Comparison of ENCODE assay signal across 8 mouse cellular contexts in genomic region chr16:95991122-95991900, GRCm38 (mm10). TPM values are rescaled to one million over a fixed set of nuclear protein-coding genes. Genes with fewer than 3 reads are reported as not detected.
DNase-seq lines count a peak whose midpoint lies in the region; ATAC-seq and TF ChIP-seq lines count a peak whose summit lies in the region.

No protein-coding gene starts in this region.

- 8% methylated on average over 10 of the region's 10 CpGs for WGBS in forebrain, embryonic 11.5 days
- WGBS in neural tube, embryonic 15.5 days = 10% methylated on average over 10 of the region's 10 CpGs

- no peak for TF ChIP-seq POLR2A in ES-Bruce4 (IDR thresholded peaks at IDR 0.05; ENCODE audit: insufficient read depth, low read length)

- no peak for ATAC-seq in forebrain, embryonic 11.5 days (replicated peaks; ENCODE audit: low FRiP score)
- no peak for ATAC-seq in neural tube, embryonic 15.5 days (ENCODE audit: low FRiP score)

- H3K9ac ChIP-seq in ES-Bruce4 (ENCODE audit: low read depth, poor library complexity, severe bottlenecking) = peak overlapping the region; percentile 79
- H3K9ac ChIP-seq in forebrain, embryonic 11.5 days (ENCODE audit: low read length) = peak overlapping the region; percentile 78
- H3K9ac ChIP-seq in neural tube, embryonic 15.5 days (replicated peaks) = peak overlapping the region; percentile 64

- H3K4me3 ChIP-seq in ES-Bruce4 (ENCODE audit: low read depth, low read length) = peak overlapping the region; percentile 91
- peak overlapping the region; percentile 80 for H3K4me3 ChIP-seq in forebrain, embryonic 11.5 days (ENCODE audit: low read depth, low read length)
- H3K4me3 ChIP-seq in neural tube, embryonic 15.5 days (replicated peaks) = peak overlapping the region; percentile 89

- peaks cover 14% of the 10 kb centered on the region for H3K36me3 ChIP-seq in ES-Bruce4 (ENCODE audit: control insufficient read depth, insufficient read depth, low read length, poor library complexity, severe bottlenecking)
- H3K36me3 ChIP-seq in forebrain, embryonic 11.5 days (ENCODE audit: control insufficient read depth, insufficient read depth, low read length) = no peaks in the 10 kb centered on the region; the same call in 1 of the 2 replicates
- peaks cover 29% of the 10 kb centered on the region for H3K36me3 ChIP-seq in neural tube, embryonic 15.5 days

- H3K4me1 ChIP-seq in ES-Bruce4 (ENCODE audit: control insufficient read depth, insufficient read depth, low read length) = no peaks in the 10 kb centered on the region
- peaks cover 8% of the 10 kb centered on the region; the same call in 1 of the 2 replicates for H3K4me1 ChIP-seq in forebrain, embryonic 11.5 days (replicated peaks; ENCODE audit: control insufficient read depth, insufficient read depth, low read length)
- peaks cover 13% of the 10 kb centered on the region for H3K4me1 ChIP-seq in neural tube, embryonic 15.5 days

- TF ChIP-seq EP300 in ES-Bruce4 (IDR thresholded peaks at IDR 0.05; ENCODE audit: insufficient read depth, low read depth, low read length) = no peak

- TF ChIP-seq CTCF in ES-Bruce4 (IDR thresholded peaks at IDR 0.05; ENCODE audit: low read depth, low read length) = no peak

- H3K4me2 ChIP-seq in forebrain, embryonic 11.5 days (ENCODE audit: low read depth, low read length, severe bottlenecking) = peak overlapping the region; percentile 80
- H3K4me2 ChIP-seq in neural tube, embryonic 15.5 days = peak overlapping the region; percentile 72

- H3K9me3 ChIP-seq in ES-Bruce4 (replicated peaks; ENCODE audit: control insufficient read depth, insufficient read depth, low read length, poor library complexity, severe bottlenecking) = no peaks in the 10 kb centered on the region
- H3K9me3 ChIP-seq in forebrain, embryonic 11.5 days (ENCODE audit: control insufficient read depth, low read length) = no peaks in the 10 kb centered on the region
- H3K9me3 ChIP-seq in neural tube, embryonic 15.5 days (replicated peaks) = no peaks in the 10 kb centered on the region

- H3K27me3 ChIP-seq in ES-Bruce4 (ENCODE audit: control insufficient read depth, insufficient read depth, low read length, poor library complexity, severe bottlenecking) = no peaks in the 10 kb centered on the region
- no peaks in the 10 kb centered on the region for H3K27me3 ChIP-seq in forebrain, embryonic 11.5 days (ENCODE audit: control insufficient read depth, insufficient read depth, low read length)
- H3K27me3 ChIP-seq in neural tube, embryonic 15.5 days (replicated peaks) = no peaks in the 10 kb centered on the region

- peak; percentile 20 to 22 for DNase-seq in cerebellum, postnatal 14 days
- no peak for DNase-seq in cerebellum, adult 11-12 months
- no peak for DNase-seq in forebrain, embryonic 11.5 days (ENCODE audit: low spot score)
- DNase-seq in kidney, postnatal 14 days = peak; percentile 19
- DNase-seq in layer of hippocampus, postnatal 10 days (ENCODE audit: low spot score in 2 of 2) = no peak
- no peak for DNase-seq in ovary, postnatal 14 days (ENCODE audit: low spot score)

- H3K27ac ChIP-seq in ES-Bruce4 (ENCODE audit: insufficient read depth, low read length) = no peak overlapping the region
- H3K27ac ChIP-seq in forebrain, embryonic 11.5 days (ENCODE audit: low read depth, low read length) = peak overlapping the region; percentile 42; the same call in 1 of the 2 replicates
- peak overlapping the region; percentile 87 for H3K27ac ChIP-seq in neural tube, embryonic 15.5 days (replicated peaks)

RNA-seq across cellular contexts. Expression of gene Psmg1, which starts 0.6 kb away (rescaled TPM):
- 94.9 and 97.2 TPM in 2 replicates for polyA plus RNA-seq in ES-Bruce4 (2011; ENCODE audit: insufficient read depth, insufficient read length, low read depth, missing spikeins)
- polyA plus RNA-seq in forebrain, embryonic 11.5 days (2014; fragmentation: Nextera tagmentation; extraction: Ambion mirVana) = 98.2 and 101 TPM in 2 replicates
- 72.0 and 74.6 TPM in 2 replicates for polyA plus RNA-seq in neural tube, embryonic 15.5 days (2015; fragmentation: Nextera tagmentation; extraction: Ambion mirVana)
- 10 to 100 TPM; 20.1 to 23.3 TPM for total RNA-seq in layer of hippocampus, postnatal 10 days (2021)

Comparison
In these comparisons a context has a peak if more than half of its experiments do, and no peak if none do; other contexts are left out.
1. DNase-seq: peak in cerebellum, postnatal 14 days (2 of 2) and kidney, postnatal 14 days (single experiment); none in cerebellum, adult 11-12 months (single experiment), forebrain, embryonic 11.5 days (single experiment), layer of hippocampus, postnatal 10 days (0 of 2) and ovary, postnatal 14 days (single experiment).
2. Peak in every context shown above with its lines, with median percentiles within 50 percentile points of each other: H3K4me3 ChIP-seq and H3K9ac ChIP-seq.